Mouse (Mus musculus) liver, embryonic 15.5 days (tissue): ENCODE measurements around the gene Dnajc13. TPM values are rescaled to one million over a fixed set of nuclear protein-coding genes. Genes with fewer than 3 reads are reported as not detected.

ENCODE experiments used
- ATAC-seq: fragments of 200-750 bp; cut with Nextera tagmentation; 2 replicates; pipeline ENCODE4 v1.8.0; 2017; ENCODE audit warnings: moderate number of reproducible peaks, mild to moderate bottlenecking, moderate library complexity; ENCODE audit not compliant: insufficient read depth
- H3K27ac ChIP-seq: fragments of 300-500 bp; sonication (generic); replicated peaks from 2 replicates; pipeline ENCODE4 v1.5.1; 2015; ENCODE audit warnings: mild to moderate bottlenecking, inconsistent platforms
- H3K27me3 ChIP-seq: fragments of 300-500 bp; sonication (generic); 2 replicates; pipeline ENCODE4 v1.6.1; 2015; ENCODE audit warnings: mild to moderate bottlenecking, inconsistent platforms
- H3K36me3 ChIP-seq: fragments of 300-500 bp; sonication (generic); replicated peaks from 2 replicates; pipeline ENCODE4 v1.6.1; 2015; ENCODE audit warnings: moderate library complexity, mild to moderate bottlenecking, inconsistent platforms
- H3K4me1 ChIP-seq: fragments of 300-500 bp; sonication (generic); replicated peaks from 2 replicates; pipeline ENCODE4 v1.6.1; 2015; ENCODE audit warnings: inconsistent platforms
- H3K4me2 ChIP-seq: fragments of 300-500 bp; sonication (generic); 2 replicates; pipeline ENCODE4 v1.6.1; 2015; ENCODE audit warnings: moderate library complexity, mild to moderate bottlenecking, inconsistent platforms
- H3K4me3 ChIP-seq: fragments of 300-500 bp; sonication (generic); replicated peaks from 2 replicates; pipeline ENCODE4 v1.5.1; 2015; ENCODE audit warnings: mild to moderate bottlenecking, inconsistent platforms
- H3K9ac ChIP-seq: fragments of 300-500 bp; sonication (generic); 2 replicates; pipeline ENCODE4 v1.6.1; 2015; ENCODE audit warnings: moderate library complexity, mild to moderate bottlenecking, inconsistent platforms
- H3K9me3 ChIP-seq: fragments of 300-500 bp; sonication (generic); replicated peaks from 2 replicates; pipeline ENCODE4 v1.6.1; 2016; ENCODE audit warnings: inconsistent platforms
- WGBS: fragments of 180-500 bp; shearing (Covaris S2); methylation state at CpG from one replicate; pipeline ENCODE4 v1.1.7; 2015; ENCODE audit warnings: mixed read lengths; ENCODE audit not compliant: insufficient replicate concordance; 5-methylcytosine and 5-hydroxymethylcytosine counted together
- polyA plus RNA-seq: library from polyadenylated mRNA; unstranded; fragments of >200 nt; fragmentation: Nextera tagmentation; extraction: Ambion mirVana; gene quantifications from 2 replicates; pipeline ENCODE4 v1.2.1, GENCODE M21; 2015

The Dnajc13 gene
- polyA plus RNA-seq, 1 experiment from 2014 or later: 6.8 TPM

DNA sequence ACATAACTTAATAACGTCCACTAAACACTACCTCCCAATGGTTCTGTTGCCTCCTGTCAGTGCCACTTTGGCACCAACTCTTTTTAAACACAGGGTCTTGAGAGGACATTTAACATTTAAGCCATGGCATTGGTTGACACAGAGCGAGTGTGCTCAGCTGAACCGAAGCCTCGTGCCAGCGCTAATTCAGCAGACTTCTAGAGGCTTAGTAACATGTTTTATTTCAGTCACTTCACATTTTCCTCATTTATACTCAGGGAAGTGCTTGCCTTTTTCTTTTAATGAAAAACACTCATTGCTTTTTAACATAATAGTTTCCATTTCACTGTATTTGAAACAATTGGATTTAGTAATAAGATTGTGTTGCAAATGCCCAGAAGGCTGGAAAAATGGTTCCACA, 153.6 kb downstream of the Dnajc13 start:
- no peaks in the 10 kb centered on the region for H3K27me3 ChIP-seq
- H3K4me2 ChIP-seq: no peak overlapping the region
- no peaks in the 10 kb centered on the region for H3K9me3 ChIP-seq
- no peak overlapping the region for H3K4me3 ChIP-seq
- no peak overlapping the region for H3K27ac ChIP-seq
- H3K36me3 ChIP-seq: no peaks in the 10 kb centered on the region
- H3K4me1 ChIP-seq: no peaks in the 10 kb centered on the region
- H3K9ac ChIP-seq: no peak overlapping the region
- WGBS: 84% methylated on average over 5 of the region's 5 CpGs
- ATAC-seq: no peak

DNA sequence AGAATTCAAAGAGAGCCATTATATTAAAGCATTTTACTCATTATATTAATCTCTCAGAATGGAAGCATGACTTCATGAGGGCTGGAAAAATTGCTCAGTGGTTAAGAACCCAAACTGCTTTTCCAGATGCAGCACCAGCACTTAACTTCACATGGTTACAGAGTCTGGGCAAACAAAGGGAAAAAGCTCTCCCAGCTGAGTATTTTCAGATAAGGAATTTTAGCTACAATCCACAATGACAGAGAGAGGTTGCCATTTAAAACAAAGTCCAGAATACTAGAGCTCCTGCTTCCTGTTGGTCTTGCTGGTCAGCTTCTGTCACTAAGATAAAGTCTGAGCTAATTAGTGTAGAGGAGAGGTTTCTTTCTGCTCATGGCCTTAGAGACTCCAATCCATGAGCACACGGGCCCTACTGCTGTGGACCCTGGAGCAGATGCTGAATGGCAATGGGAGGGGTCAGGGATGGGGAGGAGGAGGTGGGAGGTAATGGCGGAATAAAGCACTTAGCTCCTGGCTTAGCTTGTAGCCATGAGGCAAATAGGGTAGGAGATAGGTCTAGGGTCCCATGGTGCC, 154.1 kb downstream of the Dnajc13 start:
- no peak for ATAC-seq
- no peaks in the 10 kb centered on the region for H3K4me1 ChIP-seq
- no peak overlapping the region for H3K4me3 ChIP-seq
- 54% methylated on average over 2 of the region's 2 CpGs for WGBS
- no peaks in the 10 kb centered on the region for H3K36me3 ChIP-seq
- no peak overlapping the region for H3K9ac ChIP-seq
- H3K27ac ChIP-seq: no peak overlapping the region
- H3K9me3 ChIP-seq: no peaks in the 10 kb centered on the region
- H3K4me2 ChIP-seq: no peak overlapping the region
- no peaks in the 10 kb centered on the region for H3K27me3 ChIP-seq

DNA sequence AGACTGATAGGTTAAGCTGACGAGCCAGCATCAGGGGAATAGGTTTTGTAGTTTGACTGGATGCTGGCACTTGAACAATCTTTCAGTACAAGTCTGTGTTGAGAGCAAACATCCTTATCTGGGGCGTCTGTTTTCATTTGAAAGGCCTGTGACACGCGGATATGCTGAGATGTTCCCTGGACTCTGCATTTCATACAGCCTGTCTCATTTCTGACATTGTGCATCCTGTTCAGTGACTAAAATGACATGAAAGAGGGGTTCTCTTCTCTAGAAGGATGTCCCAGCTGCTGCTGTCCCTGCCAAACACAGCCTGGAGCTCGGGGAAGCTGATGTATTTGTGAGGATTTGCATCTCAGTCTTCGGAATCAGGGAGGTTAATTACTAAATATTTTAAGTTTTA, 155.2 kb downstream of the Dnajc13 start:
- H3K4me2 ChIP-seq: no peak overlapping the region
- no peak overlapping the region for H3K9ac ChIP-seq
- no peak overlapping the region for H3K27ac ChIP-seq
- H3K36me3 ChIP-seq: no peaks in the 10 kb centered on the region
- no peaks in the 10 kb centered on the region for H3K4me1 ChIP-seq
- ATAC-seq: no peak
- no peaks in the 10 kb centered on the region for H3K9me3 ChIP-seq
- no peaks in the 10 kb centered on the region for H3K27me3 ChIP-seq
- 57% methylated on average over 6 of the region's 6 CpGs for WGBS
- H3K4me3 ChIP-seq: no peak overlapping the region

DNA sequence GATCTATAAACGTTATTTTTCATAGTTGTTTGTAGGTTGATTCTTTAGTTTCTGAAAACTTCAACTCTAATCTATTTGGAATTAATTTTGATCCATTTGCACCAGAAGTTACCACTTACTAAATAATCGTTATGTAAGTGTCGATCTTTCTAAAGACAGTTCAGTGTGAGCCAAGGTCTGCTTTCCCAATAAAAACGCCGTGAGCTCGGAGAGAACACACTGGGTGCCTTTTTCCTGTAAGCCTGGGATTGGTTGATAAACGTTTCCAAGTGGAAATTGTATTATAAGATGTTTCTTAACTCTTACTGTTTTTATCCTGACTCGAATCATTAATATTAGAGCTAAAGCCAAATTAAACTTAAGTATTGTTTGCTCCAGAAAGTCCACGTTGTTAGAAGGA, 155.8 kb downstream of the Dnajc13 start:
- Histone ChIP-seq H3K27me3 (no peaks in the 10 kb centered on the region), H3K4me2 (no peak overlapping the region), H3K27ac (no peak overlapping the region), H3K36me3 (no peaks in the 10 kb centered on the region), H3K9ac (no peak overlapping the region), H3K4me1 (no peaks in the 10 kb centered on the region), H3K4me3 (no peak overlapping the region), H3K9me3 (no peaks in the 10 kb centered on the region)
- 64% methylated on average over 9 of the region's 9 CpGs for WGBS
- ATAC-seq: no peak

DNA sequence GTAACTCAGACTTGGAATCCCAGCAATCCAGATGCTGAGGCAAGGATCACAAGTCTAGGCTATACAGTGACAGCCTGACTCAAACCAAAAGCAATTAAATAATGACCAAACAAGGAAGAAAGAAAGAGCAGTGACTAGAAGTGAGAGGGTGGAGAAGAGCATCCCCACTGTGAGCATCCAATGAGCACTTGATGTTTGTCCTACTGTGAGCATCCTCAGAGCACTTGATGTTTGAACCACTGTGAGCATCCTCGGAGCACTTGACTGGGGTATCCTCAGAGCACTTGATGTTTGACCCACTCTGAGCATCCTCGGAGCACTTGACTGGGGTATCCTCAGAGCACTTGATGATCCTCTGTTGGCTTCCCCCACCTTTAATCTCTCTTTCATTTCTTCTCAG, 157.7 kb downstream of the Dnajc13 start:
- H3K4me3 ChIP-seq: no peak overlapping the region
- H3K4me1 ChIP-seq: no peaks in the 10 kb centered on the region
- H3K36me3 ChIP-seq: no peaks in the 10 kb centered on the region
- no peak for ATAC-seq
- H3K4me2 ChIP-seq: no peak overlapping the region
- no peak overlapping the region for H3K27ac ChIP-seq
- H3K9ac ChIP-seq: no peak overlapping the region
- WGBS: 71% methylated on average over 2 of the region's 2 CpGs
- H3K27me3 ChIP-seq: no peaks in the 10 kb centered on the region
- H3K9me3 ChIP-seq: no peaks in the 10 kb centered on the region

DNA sequence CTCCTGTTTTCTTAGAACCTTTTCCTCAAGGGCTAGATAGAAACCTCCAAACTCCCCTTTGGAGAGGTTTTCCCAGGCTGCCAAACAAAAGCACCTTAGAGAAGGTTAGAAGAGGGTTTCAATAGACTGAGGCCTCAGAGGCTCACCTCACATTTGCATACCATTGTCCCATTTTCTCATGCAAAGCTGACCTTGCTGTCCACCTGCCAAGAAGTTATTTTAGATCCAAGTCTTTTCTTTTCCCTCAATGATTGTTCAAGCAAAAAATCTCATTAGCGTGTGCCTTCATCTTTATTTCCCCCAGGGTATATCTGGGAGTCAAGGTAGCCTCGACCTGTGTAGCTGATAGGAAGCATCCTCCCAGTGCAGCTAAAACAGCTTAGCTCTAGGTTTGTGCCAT, 159.8 kb downstream of the Dnajc13 start:
- H3K9ac ChIP-seq: no peak overlapping the region
- no peak overlapping the region for H3K27ac ChIP-seq
- H3K27me3 ChIP-seq: no peaks in the 10 kb centered on the region
- no peak overlapping the region for H3K4me3 ChIP-seq
- H3K4me2 ChIP-seq: no peak overlapping the region
- ATAC-seq: no peak
- H3K4me1 ChIP-seq: no peaks in the 10 kb centered on the region
- no peaks in the 10 kb centered on the region; the same call in 1 of the 2 replicates for H3K36me3 ChIP-seq
- 41% methylated on average over 2 of the region's 2 CpGs for WGBS
- no peaks in the 10 kb centered on the region for H3K9me3 ChIP-seq

DNA sequence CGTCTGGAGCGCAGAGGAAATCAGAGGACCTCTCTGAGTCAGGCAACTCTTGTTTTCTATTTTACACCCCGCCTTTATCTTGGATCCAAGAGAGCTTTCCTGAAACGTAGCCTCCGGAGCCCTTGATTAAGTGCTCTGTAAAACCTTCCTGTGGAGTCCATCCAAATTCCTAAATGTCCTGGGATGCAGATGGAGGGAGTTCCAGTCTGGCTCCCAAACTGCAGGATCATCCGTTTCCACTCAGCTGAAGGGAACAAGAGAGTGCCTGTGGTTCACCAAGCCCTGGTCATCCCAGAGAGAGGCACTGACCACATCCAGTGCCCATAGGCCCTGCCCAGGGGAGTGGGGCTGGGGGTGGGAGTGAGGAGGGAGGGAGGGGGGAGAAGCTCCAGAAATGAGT, 160.4 kb downstream of the Dnajc13 start:
- Histone ChIP-seq H3K27ac (no peak overlapping the region), H3K4me3 (no peak overlapping the region), H3K9ac (no peak overlapping the region), H3K9me3 (no peaks in the 10 kb centered on the region), H3K4me2 (no peak overlapping the region), H3K4me1 (no peaks in the 10 kb centered on the region), H3K36me3 (no peaks in the 10 kb centered on the region; the same call in 1 of the 2 replicates), H3K27me3 (no peaks in the 10 kb centered on the region)
- WGBS: 44% methylated on average over 6 of the region's 6 CpGs
- ATAC-seq: no peak

DNA sequence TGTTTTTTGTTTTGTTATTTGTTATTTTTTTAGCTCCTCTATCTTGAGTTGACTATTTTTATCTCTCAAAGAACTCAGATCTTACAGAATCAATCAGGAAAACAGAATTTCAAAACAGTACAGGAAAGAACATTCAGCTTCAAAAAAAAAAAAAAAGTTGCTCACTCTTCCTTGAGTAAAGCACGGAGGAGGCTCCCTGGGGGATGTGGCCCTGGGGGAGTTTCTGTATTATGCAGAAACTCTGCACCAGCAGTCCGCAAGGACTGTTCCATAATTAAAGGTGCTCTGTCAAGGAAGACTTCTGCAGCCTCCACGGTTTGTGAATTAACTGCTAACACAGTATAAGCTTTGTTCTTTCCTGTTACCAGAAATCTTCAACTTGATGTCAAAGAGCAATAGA, 161.3 kb downstream of the Dnajc13 start:
- H3K4me1 ChIP-seq: no peaks in the 10 kb centered on the region
- no peak overlapping the region for H3K4me2 ChIP-seq
- no peaks in the 10 kb centered on the region for H3K9me3 ChIP-seq
- 55% methylated on average over 3 of the region's 3 CpGs for WGBS
- ATAC-seq: no peak
- H3K9ac ChIP-seq: no peak overlapping the region
- no peak overlapping the region for H3K27ac ChIP-seq
- H3K27me3 ChIP-seq: no peaks in the 10 kb centered on the region
- no peak overlapping the region for H3K4me3 ChIP-seq
- no peaks in the 10 kb centered on the region; the same call in 1 of the 2 replicates for H3K36me3 ChIP-seq

Other genes with a start within 250 kb of the Dnajc13 start
- gene Gm28305, start 222.3 kb downstream of the Dnajc13 start, polyA plus RNA-seq: not detected in 2 replicates
- 19.8 and 21.3 TPM in 2 replicates for gene Uba5, start 199.8 kb downstream of the Dnajc13 start, polyA plus RNA-seq
- gene Acad11, start 199.6 kb downstream of the Dnajc13 start, polyA plus RNA-seq: 25.2 and 29.1 TPM in 2 replicates
- gene Ackr4, start 136.0 kb downstream of the Dnajc13 start, polyA plus RNA-seq: 0.89 and 0.92 TPM in 2 replicates
- gene Acpp, start 74.8 kb upstream of the Dnajc13 start, polyA plus RNA-seq: 0.54 and 0.69 TPM in 2 replicates